Mouse (Mus musculus): Measurements from ENCODE around the gene Rpf1.

The Rpf1 gene

GRCm38 (mm10) chr3:146520798-146521651, at the start of gene Rpf1:
Gene Rpf1, minus strand, starts transcription at chr3:146521429.
- DNase-seq: peak; percentile 89 to 93

- no peak for DNase-seq
Observed at GRCm38 (mm10) chr3:146570939-146571338, 49.7 kb upstream of the Rpf1 start.

GRCm38 (mm10) chr3:146570148-146570782, 49.0 kb upstream of the Rpf1 start, which contains the start of gene Uox:
Gene Uox, plus strand, starts transcription at chr3:146570426.
- DNase-seq: no peak

GRCm38 (mm10) chr3:146569594-146569993, 48.4 kb upstream of the Rpf1 start:
- no peak for DNase-seq

GRCm38 (mm10) chr3:146567884-146568530, 46.8 kb upstream of the Rpf1 start:
- DNase-seq: no peak

GRCm38 (mm10) chr3:146567366-146567765, 46.1 kb upstream of the Rpf1 start:
- no peak for DNase-seq

GRCm38 (mm10) chr3:146565065-146565411, 43.8 kb upstream of the Rpf1 start:
- no peak for DNase-seq

GRCm38 (mm10) chr3:146564268-146565064, 43.2 kb upstream of the Rpf1 start:
- peak; percentile 57 to 83 for DNase-seq

GRCm38 (mm10) chr3:146562936-146563335, 41.7 kb upstream of the Rpf1 start:
- no peak for DNase-seq

GRCm38 (mm10) chr3:146557507-146557906, 36.3 kb upstream of the Rpf1 start:
- no peak for DNase-seq

- no peak for DNase-seq
Observed at GRCm38 (mm10) chr3:146556567-146556966, 35.3 kb upstream of the Rpf1 start.

GRCm38 (mm10) chr3:146554816-146555215, 33.6 kb upstream of the Rpf1 start:
- no peak for DNase-seq

GRCm38 (mm10) chr3:146543632-146544031, 22.4 kb upstream of the Rpf1 start:
- no peak for DNase-seq

- no peak for DNase-seq
Observed at GRCm38 (mm10) chr3:146540521-146541273, 19.5 kb upstream of the Rpf1 start.

GRCm38 (mm10) chr3:146534986-146535385, 13.8 kb upstream of the Rpf1 start:
- no peak for DNase-seq

GRCm38 (mm10) chr3:146528335-146528734, 7.1 kb upstream of the Rpf1 start:
- DNase-seq: no peak

GRCm38 (mm10) chr3:146521652-146522020, 407 bp upstream of the Rpf1 start:
- no peak for DNase-seq

GRCm38 (mm10) chr3:146520226-146520797, 917 bp downstream of the Rpf1 start:
- no peak for DNase-seq

- no peak for DNase-seq
Observed at GRCm38 (mm10) chr3:146506711-146507110, 14.5 kb downstream of the Rpf1 start.

- DNase-seq: no peak
Observed at GRCm38 (mm10) chr3:146501601-146502123, 19.6 kb downstream of the Rpf1 start.

- DNase-seq: no peak
Observed at GRCm38 (mm10) chr3:146500810-146501201, 20.4 kb downstream of the Rpf1 start.

Measured in cerebellum, adult 18-20 months (tissue).